Mouse (Mus musculus): ENCODE measurements around the gene Lrrtm3. TPM values are rescaled to one million over a fixed set of nuclear protein-coding genes. Genes with fewer than 3 reads are reported as not detected.

The Lrrtm3 gene
- total RNA-seq, 2 experiments from 2014 or later, result 0.21 TPM; not detected in 1

DNA sequence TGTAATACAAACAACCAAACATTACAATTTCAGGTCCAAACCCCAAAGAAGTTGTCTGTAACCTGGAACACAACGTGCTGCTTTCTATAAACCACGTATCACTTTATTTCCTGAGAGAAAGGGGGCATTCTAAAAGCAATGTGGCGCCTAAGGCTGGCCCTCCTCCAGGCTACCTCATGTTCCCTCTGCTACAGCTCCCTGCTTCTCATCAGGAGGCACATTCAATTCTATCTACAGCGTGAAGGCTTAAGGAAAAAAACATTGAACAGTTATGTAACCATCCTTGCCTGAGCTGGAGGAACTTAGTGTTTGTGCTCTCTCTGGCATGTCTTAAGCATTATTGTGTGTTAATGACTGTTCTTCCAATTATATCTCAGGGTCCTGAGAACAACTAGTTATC, 142.8 kb downstream of the Lrrtm3 start:
- intact Hi-C loops (cut with DNase I), result no loop called here
- no peak for DNase-seq (ENCODE audit: low spot score)

DNA sequence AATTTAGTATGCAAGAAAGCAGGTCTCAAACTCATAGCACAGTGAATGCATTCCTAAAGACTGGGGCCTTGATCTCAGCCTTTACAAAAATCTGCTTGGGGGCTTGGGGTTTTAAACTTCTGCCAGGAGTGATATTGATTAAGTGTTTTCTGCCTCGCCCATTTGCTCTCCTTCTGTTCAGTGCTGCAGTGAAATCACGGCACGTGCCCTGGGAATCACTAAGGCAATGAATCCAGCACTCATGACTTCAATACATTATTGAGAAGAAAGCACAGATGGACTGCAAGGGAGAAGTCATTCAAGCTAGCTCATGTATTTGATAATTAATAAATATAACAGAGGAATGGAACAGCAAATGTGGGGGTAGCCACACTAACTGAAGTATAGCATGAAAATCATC, 144.5 kb downstream of the Lrrtm3 start:
- no peak for DNase-seq (ENCODE audit: low spot score)
- intact Hi-C loops (cut with DNase I), result no loop called here

DNA sequence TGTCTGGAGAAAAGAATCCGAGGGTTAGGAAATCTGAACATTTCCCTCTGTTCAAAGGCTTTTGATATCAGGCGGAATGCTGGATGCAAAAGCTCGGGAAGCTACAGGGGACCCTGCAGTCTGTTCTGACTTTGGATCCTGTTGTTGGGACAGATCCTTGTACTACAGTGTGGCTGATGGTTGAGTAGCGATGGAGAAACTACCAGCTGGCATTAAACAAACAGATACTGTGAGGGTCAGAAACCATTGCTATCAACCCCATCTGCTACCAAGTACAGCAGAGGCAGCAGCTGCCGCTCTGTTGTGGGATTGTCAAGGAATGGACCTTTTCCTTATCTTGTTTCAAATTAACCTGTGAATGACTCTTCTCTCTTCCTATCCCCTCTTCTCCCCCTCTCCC, 156.1 kb downstream of the Lrrtm3 start:
- intact Hi-C loops (cut with DNase I), result no loop called here
- no peak for DNase-seq (ENCODE audit: low spot score)

- intact Hi-C loops (cut with DNase I), result no loop called here
Observed at GRCm38 (mm10) chr10:63927334-63927733, 162.7 kb downstream of the Lrrtm3 start, which contains the start of gene Gm10118. Gm10118 (minus strand) TSS chr10:63927434.

GRCm38 (mm10) chr10:63908878-63909277, 181.2 kb downstream of the Lrrtm3 start:
- intact Hi-C loops (cut with DNase I), result loop anchor here (5.0 kb wide), 1 partner anchor 88 kb away; no protein-coding TSS in a partner anchor
- no peak for DNase-seq (ENCODE audit: low spot score)

More at GRCm38 (mm10) chr10:63927334-63927733, 162.7 kb downstream of the Lrrtm3 start, which contains the start of gene Gm10118:
- DNase-seq (ENCODE audit: low spot score), result no peak

DNA sequence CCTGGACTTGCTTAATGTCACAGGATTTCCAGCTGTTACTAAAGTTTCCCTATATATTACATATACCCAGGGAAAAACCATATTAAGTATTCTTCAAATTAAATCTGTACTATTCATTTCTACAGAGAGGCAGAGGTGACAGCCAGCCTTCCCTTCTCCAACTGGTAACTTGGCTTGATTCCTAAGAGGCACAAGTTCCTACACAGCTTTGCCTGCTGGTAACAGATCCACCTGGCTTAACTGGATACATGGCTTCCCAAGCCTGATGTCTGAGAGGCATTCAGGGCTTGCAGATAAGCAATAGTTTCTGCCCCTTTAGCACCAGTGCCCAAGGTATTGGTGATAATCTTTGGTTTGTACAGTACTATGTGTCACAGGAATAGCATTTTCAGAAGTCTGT, 190.2 kb downstream of the Lrrtm3 start:
- intact Hi-C loops (cut with DNase I), result no loop called here
- no peak for DNase-seq (ENCODE audit: low spot score)

- intact Hi-C loops (cut with DNase I), result no loop called here
Observed at GRCm38 (mm10) chr10:63894612-63895011, 195.5 kb downstream of the Lrrtm3 start.

DNA sequence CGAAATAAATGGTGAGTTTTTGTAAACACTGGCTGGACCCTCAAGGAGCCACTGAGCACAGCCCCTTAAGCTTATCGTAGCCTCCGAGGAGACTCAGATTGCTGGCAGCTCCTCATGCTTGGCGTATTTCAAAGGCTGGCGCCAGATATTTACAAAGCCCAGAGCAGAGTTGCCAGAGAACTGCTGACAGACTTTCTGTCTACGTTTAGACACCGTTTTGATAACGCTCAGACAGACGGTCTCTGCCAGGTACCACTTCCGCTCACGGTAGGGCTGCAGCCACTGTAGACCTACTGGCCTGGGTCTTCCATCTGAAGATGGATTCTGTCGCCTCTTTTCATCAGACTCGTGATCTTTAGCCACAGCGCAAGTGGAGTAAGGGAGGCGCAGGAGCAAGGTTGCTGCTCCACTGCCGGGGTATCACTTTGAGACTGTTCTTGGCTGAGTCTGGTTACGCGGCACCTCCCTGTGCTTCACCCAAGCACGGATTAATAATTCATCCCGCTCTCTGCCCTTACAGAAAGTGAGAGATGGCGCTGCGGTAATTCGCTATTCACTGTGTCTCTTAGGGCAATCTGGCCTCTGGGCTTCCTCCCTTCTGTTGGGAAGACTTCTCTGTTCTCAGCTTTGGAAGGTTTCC, 203.5 kb downstream of the Lrrtm3 start:
- intact Hi-C loops (cut with DNase I), result no loop called here
- peak; percentile 14 for DNase-seq (ENCODE audit: low spot score)

More at GRCm38 (mm10) chr10:63894612-63895011, 195.5 kb downstream of the Lrrtm3 start:
- DNase-seq (ENCODE audit: low spot score), result no peak

DNA sequence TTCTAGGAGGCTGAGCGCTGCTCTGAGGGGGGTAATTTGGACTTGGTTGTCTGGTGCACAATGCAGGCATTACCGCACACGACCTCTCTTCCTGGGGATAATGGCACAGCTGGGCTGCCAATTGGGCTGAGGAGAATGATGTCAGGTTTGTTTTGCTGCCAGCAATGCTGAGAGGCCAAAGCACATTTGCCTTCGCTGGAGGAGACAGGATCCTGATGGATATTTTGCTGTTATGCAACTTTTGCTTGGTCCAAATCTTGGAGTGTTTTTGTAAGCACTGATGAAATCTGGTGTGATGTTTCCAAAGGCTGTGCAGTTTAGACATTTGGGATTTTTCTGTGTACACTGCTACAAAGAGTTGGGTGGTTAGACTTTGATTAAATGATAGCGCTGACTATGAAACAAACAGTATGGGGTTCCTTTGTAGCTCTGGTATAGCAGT, 209.6 kb downstream of the Lrrtm3 start:
- intact Hi-C loops (cut with DNase I), result no loop called here
- peak; percentile 79 for DNase-seq (ENCODE audit: low spot score)

Other genes with a start within 250 kb of the Lrrtm3 start
- gene Gm10118, start 162.8 kb downstream of the Lrrtm3 start, total RNA-seq (2021), result not detected

Data from heart, postnatal 25 days (tissue).